Mouse (Mus musculus) natural killer cell, adult 2 months (primary cell): ENCODE data around the gene Ninj1.

Source experiments
- DNase-seq, 2 experiments: peaks; one replicate each; pipeline ENCODE4 v3.0.0; 2022; ENCODE audit warnings: low spot score in 2 of 2

Ninj1 gene

GRCm38 (mm10) chr13:49171729-49172128 lies 15.6 kb upstream of the Ninj1 start:
- no peak for DNase-seq

GRCm38 (mm10) chr13:49172335-49172734 lies 14.9 kb upstream of the Ninj1 start:
- DNase-seq, result no peak

- DNase-seq, result peak; percentile 66 to 76
Measured at GRCm38 (mm10) chr13:49172971-49173596, 14.2 kb upstream of the Ninj1 start.

- DNase-seq, result no peak
Measured at GRCm38 (mm10) chr13:49175509-49175908, 11.8 kb upstream of the Ninj1 start.

GRCm38 (mm10) chr13:49178839-49179585 lies 8.3 kb upstream of the Ninj1 start:
- DNase-seq, result no peak

GRCm38 (mm10) chr13:49180274-49180673 lies 7.0 kb upstream of the Ninj1 start:
- DNase-seq, result no peak

- no peak for DNase-seq
Measured at GRCm38 (mm10) chr13:49180691-49181090, 6.6 kb upstream of the Ninj1 start.

- no peak for DNase-seq
Measured at GRCm38 (mm10) chr13:49181411-49181984, 5.8 kb upstream of the Ninj1 start.

- DNase-seq, result no peak
Measured at GRCm38 (mm10) chr13:49183161-49183560, 4.1 kb upstream of the Ninj1 start.

GRCm38 (mm10) chr13:49183646-49184045 lies 3.6 kb upstream of the Ninj1 start:
- DNase-seq, result no peak

GRCm38 (mm10) chr13:49186798-49187287 lies 442 bp upstream of the Ninj1 start:
- DNase-seq, result no peak

- DNase-seq, result no peak
Measured at GRCm38 (mm10) chr13:49188219-49188965, 1.1 kb downstream of the Ninj1 start.

- DNase-seq, result no peak
Measured at GRCm38 (mm10) chr13:49188966-49189360, 1.7 kb downstream of the Ninj1 start.

- no peak for DNase-seq
Measured at GRCm38 (mm10) chr13:49189970-49190870, 2.9 kb downstream of the Ninj1 start.

- DNase-seq, result no peak
Measured at GRCm38 (mm10) chr13:49190876-49191672, 3.8 kb downstream of the Ninj1 start.

- peak; percentile 24 to 49 for DNase-seq
Measured at GRCm38 (mm10) chr13:49191673-49192035, 4.4 kb downstream of the Ninj1 start.

- DNase-seq, result no peak
Measured at GRCm38 (mm10) chr13:49192156-49192855, 5.0 kb downstream of the Ninj1 start.

GRCm38 (mm10) chr13:49193650-49194049 lies 6.4 kb downstream of the Ninj1 start:
- no peak for DNase-seq

- no peak for DNase-seq
Measured at GRCm38 (mm10) chr13:49194811-49195210, 7.5 kb downstream of the Ninj1 start.

- no peak for DNase-seq
Measured at GRCm38 (mm10) chr13:49195651-49196050, 8.4 kb downstream of the Ninj1 start.
